Mouse (Mus musculus): Measurements from ENCODE around the gene Gnptg. TPM values are rescaled to one million over a fixed set of nuclear protein-coding genes. Genes with fewer than 3 reads are reported as not detected.

Gnptg gene
- polyA plus RNA-seq, 1 experiment from 2014 or later, result 71.2 TPM

DNA sequence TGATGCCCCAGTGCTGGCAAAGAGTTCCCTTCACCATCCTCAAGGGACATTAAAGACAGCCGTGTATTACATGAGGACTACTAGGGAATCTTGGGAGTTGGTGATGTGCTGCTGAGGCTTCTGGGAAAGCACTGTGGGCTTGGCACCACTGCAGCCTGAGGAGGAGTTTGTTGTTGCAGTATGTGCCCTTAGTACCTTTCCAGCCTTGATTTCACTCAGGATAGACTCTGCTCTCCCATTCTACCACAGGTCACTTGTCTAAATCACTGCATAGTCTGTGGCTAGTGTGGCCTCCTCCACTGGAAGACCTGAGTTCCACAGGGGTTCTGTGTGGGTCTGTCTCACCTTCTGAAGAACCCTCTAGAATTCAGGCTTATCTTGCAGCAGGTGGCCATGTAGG lies 19.2 kb downstream of the Gnptg start:
- Histone ChIP-seq H3K4me2 (ENCODE audit: low read length) (no peak overlapping the region), H3K4me1 (replicated peaks; ENCODE audit: insufficient read depth, low read length) (peaks cover 8% of the 10 kb centered on the region; the same call in 1 of the 2 replicates), H3K27me3 (ENCODE audit: insufficient read depth, low read length) (no peaks in the 10 kb centered on the region), H3K4me3 (replicated peaks; ENCODE audit: low read depth, low read length) (no peak overlapping the region), H3K9ac (ENCODE audit: low read depth, low read length) (no peak overlapping the region), H3K36me3 (ENCODE audit: insufficient read depth, low read length) (peaks cover 19% of the 10 kb centered on the region; the same call in 1 of the 2 replicates), H3K27ac (no peak overlapping the region), H3K9me3 (replicated peaks; ENCODE audit: low read length) (no peaks in the 10 kb centered on the region)
- 76% methylated on average over 1 of the region's 1 CpGs for WGBS
- no peak for DNase-seq (ENCODE audit: low spot score)
- TF ChIP-seq CTCF (IDR thresholded peaks at IDR 0.05; ENCODE audit: low read depth), result no peak
- ATAC-seq (replicated peaks; ENCODE audit: low FRiP score, low read depth), result no peak

DNA sequence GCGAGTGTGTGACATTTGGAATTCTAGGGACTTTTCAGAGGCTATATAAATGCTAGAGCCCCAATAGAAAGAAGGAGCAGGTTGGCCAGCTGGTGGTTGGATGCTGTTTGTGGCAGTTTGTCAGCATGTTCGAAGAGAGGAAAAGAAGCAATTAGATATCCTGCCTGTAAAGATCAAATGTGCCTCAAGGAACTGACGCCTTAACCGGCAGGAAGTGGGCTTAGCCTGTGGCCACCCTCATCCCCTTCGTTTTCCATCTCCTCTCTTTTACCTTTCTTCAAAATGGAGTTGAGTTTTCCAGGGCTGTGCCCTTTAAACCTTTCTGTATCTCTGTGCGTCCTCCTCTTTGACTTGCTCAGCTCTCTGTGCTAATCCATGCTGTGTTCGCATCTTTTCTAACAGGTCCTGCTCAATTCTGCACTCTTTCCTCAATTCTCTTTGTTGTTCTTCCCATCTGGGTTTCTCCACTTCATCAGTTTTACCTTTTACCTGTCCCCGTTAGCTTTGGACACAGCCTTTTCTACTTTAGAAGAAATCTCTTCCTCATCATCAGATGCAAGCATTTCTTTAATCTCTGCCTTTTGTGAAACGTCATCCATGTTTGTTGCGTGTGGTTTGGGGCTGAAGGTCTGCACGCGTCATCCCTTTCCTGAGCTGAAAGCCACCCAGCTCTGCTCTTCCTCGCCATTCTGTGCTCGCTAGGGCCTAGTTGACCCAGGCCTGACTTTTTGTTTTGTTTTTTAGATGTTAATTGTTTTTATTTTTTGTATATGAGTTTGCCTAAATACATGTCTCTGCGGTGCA lies 20.2 kb downstream of the Gnptg start:
- Histone ChIP-seq H3K36me3 (ENCODE audit: insufficient read depth, low read length) (peaks cover 28% of the 10 kb centered on the region; the same call in 1 of the 2 replicates), H3K4me2 (ENCODE audit: low read length) (no peak overlapping the region), H3K27ac (no peak overlapping the region), H3K27me3 (ENCODE audit: insufficient read depth, low read length) (no peaks in the 10 kb centered on the region), H3K4me1 (replicated peaks; ENCODE audit: insufficient read depth, low read length) (peaks cover 8% of the 10 kb centered on the region; the same call in 1 of the 2 replicates), H3K4me3 (replicated peaks; ENCODE audit: low read depth, low read length) (no peak overlapping the region), H3K9me3 (replicated peaks; ENCODE audit: low read length) (no peaks in the 10 kb centered on the region), H3K9ac (ENCODE audit: low read depth, low read length) (no peak overlapping the region)
- 91% methylated on average over 15 of the region's 15 CpGs for WGBS
- no peak for TF ChIP-seq CTCF (IDR thresholded peaks at IDR 0.05; ENCODE audit: low read depth)
- ATAC-seq (replicated peaks; ENCODE audit: low FRiP score, low read depth), result no peak
- no peak for DNase-seq (ENCODE audit: low spot score)

DNA sequence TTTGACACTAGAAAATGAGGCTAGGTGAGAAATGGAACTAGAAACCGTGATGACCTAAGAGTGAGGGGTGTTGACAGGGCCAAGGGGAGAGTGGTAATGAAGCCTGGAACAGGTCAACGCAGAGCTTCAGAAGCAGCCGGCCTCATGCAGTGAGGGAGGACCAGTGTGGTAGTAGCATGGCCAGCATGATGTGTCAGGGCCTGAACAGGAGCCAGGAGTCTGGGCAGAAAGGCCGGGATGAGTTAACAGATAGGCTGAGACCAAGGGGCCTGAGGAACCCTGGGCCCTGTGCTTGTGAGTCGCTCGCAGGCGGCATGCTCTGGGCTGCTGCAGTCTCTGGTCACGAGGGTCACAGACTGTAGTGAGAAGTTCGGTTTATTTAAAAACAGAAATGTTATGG lies 21.0 kb downstream of the Gnptg start:
- Histone ChIP-seq H3K27me3 (ENCODE audit: insufficient read depth, low read length) (no peaks in the 10 kb centered on the region), H3K36me3 (ENCODE audit: insufficient read depth, low read length) (peaks cover 35% of the 10 kb centered on the region), H3K9me3 (replicated peaks; ENCODE audit: low read length) (no peaks in the 10 kb centered on the region), H3K27ac (no peak overlapping the region), H3K9ac (ENCODE audit: low read depth, low read length) (no peak overlapping the region), H3K4me2 (ENCODE audit: low read length) (no peak overlapping the region), H3K4me3 (replicated peaks; ENCODE audit: low read depth, low read length) (no peak overlapping the region), H3K4me1 (replicated peaks; ENCODE audit: insufficient read depth, low read length) (peaks cover 8% of the 10 kb centered on the region; the same call in 1 of the 2 replicates)
- DNase-seq (ENCODE audit: low spot score) (no peak), ATAC-seq (replicated peaks; ENCODE audit: low FRiP score, low read depth) (no peak)
- TF ChIP-seq CTCF (IDR thresholded peaks at IDR 0.05; ENCODE audit: low read depth), result no peak
- WGBS, result 92% methylated on average over 9 of the region's 9 CpGs

DNA sequence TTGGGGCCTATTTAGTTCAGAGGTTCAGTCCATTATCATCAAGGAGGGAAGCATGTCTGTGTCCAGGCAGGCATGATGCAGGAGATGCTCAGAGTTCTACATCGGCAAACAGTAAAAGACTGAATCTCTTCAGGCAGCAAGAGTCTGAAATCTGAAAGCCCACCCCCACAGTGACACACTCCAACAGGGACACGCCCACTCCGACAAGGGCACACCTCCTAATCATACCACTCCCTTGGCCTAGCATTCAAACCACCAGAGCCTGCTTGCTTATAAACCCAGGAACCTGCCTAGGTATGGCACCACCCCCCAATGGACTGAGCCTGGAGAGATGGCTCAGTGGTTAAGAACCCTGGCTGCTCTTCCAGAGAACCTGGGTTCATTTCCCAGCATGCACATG lies 24.5 kb downstream of the Gnptg start:
- Histone ChIP-seq H3K4me3 (replicated peaks; ENCODE audit: low read depth, low read length) (no peak overlapping the region), H3K36me3 (ENCODE audit: insufficient read depth, low read length) (peaks cover 53% of the 10 kb centered on the region), H3K4me1 (replicated peaks; ENCODE audit: insufficient read depth, low read length) (no peaks in the 10 kb centered on the region), H3K27ac (no peak overlapping the region), H3K9ac (ENCODE audit: low read depth, low read length) (no peak overlapping the region), H3K27me3 (ENCODE audit: insufficient read depth, low read length) (no peaks in the 10 kb centered on the region), H3K9me3 (replicated peaks; ENCODE audit: low read length) (no peaks in the 10 kb centered on the region), H3K4me2 (ENCODE audit: low read length) (no peak overlapping the region)
- TF ChIP-seq CTCF (IDR thresholded peaks at IDR 0.05; ENCODE audit: low read depth), result no peak
- DNase-seq (ENCODE audit: low spot score) (no peak), ATAC-seq (replicated peaks; ENCODE audit: low FRiP score, low read depth) (no peak)
- 85% methylated on average over 3 of the region's 3 CpGs for WGBS

DNA sequence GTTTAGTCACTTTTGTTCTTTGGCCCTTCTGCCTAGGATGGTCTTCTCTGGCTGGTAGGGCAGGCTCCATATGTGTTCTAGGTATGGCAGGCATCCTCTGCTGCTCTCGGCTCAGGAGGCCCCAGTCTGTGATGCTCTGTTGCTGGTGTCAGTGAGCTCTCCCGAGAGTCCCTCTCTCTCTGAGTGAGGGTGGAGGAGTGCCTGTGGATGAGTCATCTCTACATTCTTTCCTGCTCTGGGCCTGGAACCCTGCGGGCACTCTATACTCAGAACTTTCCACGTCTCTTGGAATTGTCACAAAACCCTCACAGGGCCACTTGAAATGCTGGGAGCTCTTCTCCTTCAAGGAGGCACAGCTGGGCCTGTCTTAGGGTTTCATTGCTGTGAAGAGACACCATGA lies 28.2 kb downstream of the Gnptg start:
- no peak overlapping the region for H3K4me3 ChIP-seq (replicated peaks; ENCODE audit: low read depth, low read length)
- peaks cover 65% of the 10 kb centered on the region for H3K36me3 ChIP-seq (ENCODE audit: insufficient read depth, low read length)
- ATAC-seq (replicated peaks; ENCODE audit: low FRiP score, low read depth) (no peak), DNase-seq (ENCODE audit: low spot score) (no peak)
- 85% methylated on average over 4 of the region's 4 CpGs for WGBS
- no peaks in the 10 kb centered on the region for H3K27me3 ChIP-seq (ENCODE audit: insufficient read depth, low read length)
- H3K27ac ChIP-seq, result peak overlapping the region; percentile 19; the same call in 1 of the 2 replicates
- H3K4me1 ChIP-seq (replicated peaks; ENCODE audit: insufficient read depth, low read length), result no peaks in the 10 kb centered on the region
- no peaks in the 10 kb centered on the region for H3K9me3 ChIP-seq (replicated peaks; ENCODE audit: low read length)
- H3K4me2 ChIP-seq (ENCODE audit: low read length), result no peak overlapping the region
- no peak overlapping the region for H3K9ac ChIP-seq (ENCODE audit: low read depth, low read length)
- no peak for TF ChIP-seq CTCF (IDR thresholded peaks at IDR 0.05; ENCODE audit: low read depth)

DNA sequence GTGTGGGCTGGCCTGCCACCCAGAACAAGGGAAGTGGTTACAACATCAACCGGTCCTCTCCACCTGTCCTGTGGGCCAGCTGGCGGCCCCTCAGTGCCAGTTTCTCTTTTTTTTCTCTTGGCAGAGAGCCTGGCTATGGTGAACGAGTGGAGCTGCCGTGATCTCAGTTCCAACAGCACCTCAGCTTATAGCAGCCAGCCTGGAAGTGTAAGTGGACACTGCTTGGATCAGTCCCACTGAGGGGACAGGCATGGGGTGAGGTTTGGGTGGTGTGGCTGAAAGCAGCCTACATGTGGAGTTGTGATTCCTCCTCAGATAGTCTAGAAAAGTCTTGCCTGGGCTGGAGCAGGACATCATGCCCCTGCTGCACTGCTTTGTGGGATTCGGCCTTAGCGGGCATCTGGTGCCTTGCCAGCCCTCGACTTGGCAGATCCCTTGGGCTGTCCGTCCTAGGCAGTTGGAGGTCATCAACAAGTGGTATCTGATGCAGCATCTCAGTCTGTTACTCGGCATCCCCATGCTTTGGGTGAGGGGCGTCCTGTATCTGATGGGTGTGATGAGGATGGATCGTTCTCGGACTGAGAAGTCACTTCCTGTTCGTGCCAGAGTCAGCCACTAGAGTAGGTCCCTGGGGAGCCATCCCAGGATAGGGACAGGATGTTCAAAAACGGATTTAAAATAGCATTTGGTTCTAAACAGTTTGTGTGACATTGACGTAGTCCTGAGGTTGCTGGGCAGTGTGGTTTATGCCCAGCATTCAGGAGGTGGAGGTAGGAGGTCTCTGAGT lies 29.1 kb downstream of the Gnptg start:
- Histone ChIP-seq H3K27ac (0 out of 2 replicates have a peak overlapping the region, but pooled peaks have one; percentile 19), H3K36me3 (ENCODE audit: insufficient read depth, low read length) (peaks cover 65% of the 10 kb centered on the region), H3K4me1 (replicated peaks; ENCODE audit: insufficient read depth, low read length) (no peaks in the 10 kb centered on the region), H3K27me3 (ENCODE audit: insufficient read depth, low read length) (no peaks in the 10 kb centered on the region), H3K4me2 (ENCODE audit: low read length) (no peak overlapping the region), H3K9me3 (replicated peaks; ENCODE audit: low read length) (no peaks in the 10 kb centered on the region), H3K4me3 (replicated peaks; ENCODE audit: low read depth, low read length) (no peak overlapping the region), H3K9ac (ENCODE audit: low read depth, low read length) (no peak overlapping the region)
- DNase-seq (ENCODE audit: low spot score) (no peak), ATAC-seq (replicated peaks; ENCODE audit: low FRiP score, low read depth) (no peak)
- no peak for TF ChIP-seq CTCF (IDR thresholded peaks at IDR 0.05; ENCODE audit: low read depth)
- WGBS, result 73% methylated on average over 15 of the region's 15 CpGs
